Mouse (Mus musculus): ENCODE results near the gene Scyl1. TPM values are rescaled to one million over a fixed set of nuclear protein-coding genes. Genes with fewer than 3 reads are reported as not detected.

Scyl1 gene
- polyA plus RNA-seq, 1 experiment from 2014 or later, result 63.6 TPM

GRCm38 (mm10) chr19:5810103-5810839 lies 39.1 kb upstream of the Scyl1 start:
- H3K4me1 ChIP-seq, result peaks cover 65% of the 10 kb centered on the region
- no peaks in the 10 kb centered on the region for H3K9me3 ChIP-seq
- WGBS, result 25% methylated on average over 11 of the region's 11 CpGs
- peak overlapping the region; percentile 92 for H3K27ac ChIP-seq
- H3K36me3 ChIP-seq, result no peaks in the 10 kb centered on the region
- no peak overlapping the region for H3K4me3 ChIP-seq (replicated peaks)
- no peaks in the 10 kb centered on the region for H3K27me3 ChIP-seq (replicated peaks)
- ATAC-seq (ENCODE audit: insufficient read depth, low FRiP score, low read depth), result peak; percentile 33; the same call in 1 of the 2 replicates
- peak overlapping the region; percentile 26; the same call in 1 of the 2 replicates for H3K4me2 ChIP-seq
- H3K9ac ChIP-seq, result no peak overlapping the region

GRCm38 (mm10) chr19:5809712-5810089 lies 38.5 kb upstream of the Scyl1 start:
- Histone ChIP-seq H3K4me2 (peak overlapping the region; percentile 26; the same call in 1 of the 2 replicates), H3K36me3 (no peaks in the 10 kb centered on the region), H3K4me1 (peaks cover 70% of the 10 kb centered on the region), H3K27ac (peak overlapping the region; percentile 92), H3K4me3 (replicated peaks) (no peak overlapping the region), H3K27me3 (replicated peaks) (no peaks in the 10 kb centered on the region), H3K9me3 (no peaks in the 10 kb centered on the region), H3K9ac (no peak overlapping the region)
- 43% methylated on average over 7 of the region's 7 CpGs for WGBS
- no peak for ATAC-seq (ENCODE audit: insufficient read depth, low FRiP score, low read depth)

- 51% methylated on average over 14 of the region's 14 CpGs for WGBS
- H3K9ac ChIP-seq, result no peak overlapping the region
- H3K4me3 ChIP-seq (replicated peaks), result no peak overlapping the region
- H3K9me3 ChIP-seq, result no peaks in the 10 kb centered on the region
- H3K27me3 ChIP-seq (replicated peaks), result no peaks in the 10 kb centered on the region
- H3K4me1 ChIP-seq, result peaks cover 76% of the 10 kb centered on the region
- H3K27ac ChIP-seq, result peak overlapping the region; percentile 92
- no peak for ATAC-seq (ENCODE audit: insufficient read depth, low FRiP score, low read depth)
- no peaks in the 10 kb centered on the region for H3K36me3 ChIP-seq
- 0 out of 2 replicates have a peak overlapping the region, but pooled peaks have one; percentile 26 for H3K4me2 ChIP-seq
These were observed 37.9 kb upstream of the Scyl1 start for GRCm38 (mm10) chr19:5808955-5809711.

GRCm38 (mm10) chr19:5807740-5808139 lies 36.5 kb upstream of the Scyl1 start:
- H3K27ac ChIP-seq, result peak overlapping the region; percentile 99; the same call in 1 of the 2 replicates
- H3K9ac ChIP-seq, result no peak overlapping the region
- H3K9me3 ChIP-seq, result no peaks in the 10 kb centered on the region
- H3K4me3 ChIP-seq (replicated peaks), result no peak overlapping the region
- ATAC-seq (ENCODE audit: insufficient read depth, low FRiP score, low read depth), result no peak
- 80% methylated on average over 3 of the region's 3 CpGs for WGBS
- no peaks in the 10 kb centered on the region for H3K36me3 ChIP-seq
- no peaks in the 10 kb centered on the region for H3K27me3 ChIP-seq (replicated peaks)
- peaks cover 79% of the 10 kb centered on the region for H3K4me1 ChIP-seq
- H3K4me2 ChIP-seq, result no peak overlapping the region

GRCm38 (mm10) chr19:5806809-5807205 lies 35.6 kb upstream of the Scyl1 start:
- ATAC-seq (ENCODE audit: insufficient read depth, low FRiP score, low read depth), result no peak
- Histone ChIP-seq H3K9ac (no peak overlapping the region), H3K9me3 (no peaks in the 10 kb centered on the region), H3K27ac (peak overlapping the region; percentile 99), H3K4me3 (replicated peaks) (no peak overlapping the region), H3K36me3 (no peaks in the 10 kb centered on the region), H3K4me2 (peak overlapping the region; percentile 24; the same call in 1 of the 2 replicates), H3K4me1 (peaks cover 69% of the 10 kb centered on the region), H3K27me3 (replicated peaks) (no peaks in the 10 kb centered on the region)
- WGBS, result 33% methylated on average over 6 of the region's 6 CpGs

GRCm38 (mm10) chr19:5806051-5806808 lies 35.0 kb upstream of the Scyl1 start:
- no peak for ATAC-seq (ENCODE audit: insufficient read depth, low FRiP score, low read depth)
- H3K4me1 ChIP-seq, result peaks cover 64% of the 10 kb centered on the region

GRCm38 (mm10) chr19:5804371-5804899 lies 33.2 kb upstream of the Scyl1 start:
- no peak overlapping the region for H3K9ac ChIP-seq
- H3K4me1 ChIP-seq, result peaks cover 46% of the 10 kb centered on the region
- H3K27me3 ChIP-seq (replicated peaks), result no peaks in the 10 kb centered on the region
- H3K4me2 ChIP-seq, result peak overlapping the region; percentile 77
- 25% methylated on average over 8 of the region's 8 CpGs for WGBS
- H3K4me3 ChIP-seq (replicated peaks), result no peak overlapping the region
- no peak for ATAC-seq (ENCODE audit: insufficient read depth, low FRiP score, low read depth)
- no peaks in the 10 kb centered on the region for H3K36me3 ChIP-seq
- H3K27ac ChIP-seq, result peak overlapping the region; percentile 99
- no peaks in the 10 kb centered on the region for H3K9me3 ChIP-seq

More at GRCm38 (mm10) chr19:5806051-5806808, 35.0 kb upstream of the Scyl1 start:
- Histone ChIP-seq H3K27ac (peak overlapping the region; percentile 99), H3K4me2 (peak overlapping the region; percentile 24; the same call in 1 of the 2 replicates), H3K27me3 (replicated peaks) (no peaks in the 10 kb centered on the region), H3K4me3 (replicated peaks) (no peak overlapping the region), H3K9ac (no peak overlapping the region), H3K9me3 (no peaks in the 10 kb centered on the region), H3K36me3 (no peaks in the 10 kb centered on the region)
- 6% methylated on average over 8 of the region's 8 CpGs for WGBS

GRCm38 (mm10) chr19:5803881-5804279 lies 32.7 kb upstream of the Scyl1 start:
- no peaks in the 10 kb centered on the region for H3K36me3 ChIP-seq
- peak; percentile 6; the same call in 1 of the 2 replicates for ATAC-seq (ENCODE audit: insufficient read depth, low FRiP score, low read depth)
- no peaks in the 10 kb centered on the region for H3K9me3 ChIP-seq
- peaks cover 42% of the 10 kb centered on the region for H3K4me1 ChIP-seq
- under 1% methylated on average over 16 of the region's 16 CpGs for WGBS
- peak overlapping the region; percentile 77 for H3K4me2 ChIP-seq
- H3K27me3 ChIP-seq (replicated peaks), result no peaks in the 10 kb centered on the region
- peak overlapping the region; percentile 44; the same call in 1 of the 2 replicates for H3K9ac ChIP-seq
- peak overlapping the region; percentile 99 for H3K27ac ChIP-seq
- peak overlapping the region; percentile 29 for H3K4me3 ChIP-seq (replicated peaks)

- no peaks in the 10 kb centered on the region for H3K36me3 ChIP-seq
These were observed 32.0 kb upstream of the Scyl1 start for GRCm38 (mm10) chr19:5803041-5803880.

GRCm38 (mm10) chr19:5802787-5803040 lies 31.5 kb upstream of the Scyl1 start:
- no peaks in the 10 kb centered on the region for H3K9me3 ChIP-seq
- no peaks in the 10 kb centered on the region for H3K36me3 ChIP-seq
- H3K27me3 ChIP-seq (replicated peaks), result no peaks in the 10 kb centered on the region
- peak overlapping the region; percentile 51; the same call in 1 of the 2 replicates for H3K9ac ChIP-seq
- peak overlapping the region; percentile 77 for H3K4me2 ChIP-seq
- WGBS, result 0% methylated on average over 4 of the region's 4 CpGs
- H3K4me3 ChIP-seq (replicated peaks), result peak overlapping the region; percentile 75
- peak overlapping the region; percentile 99 for H3K27ac ChIP-seq
- no peak for ATAC-seq (ENCODE audit: insufficient read depth, low FRiP score, low read depth)
- H3K4me1 ChIP-seq, result peaks cover 34% of the 10 kb centered on the region

More at GRCm38 (mm10) chr19:5803041-5803880, 32.0 kb upstream of the Scyl1 start:
- ATAC-seq (ENCODE audit: insufficient read depth, low FRiP score, low read depth), result peak; percentile 95
- Histone ChIP-seq H3K27me3 (replicated peaks) (no peaks in the 10 kb centered on the region), H3K9me3 (no peaks in the 10 kb centered on the region), H3K9ac (peak overlapping the region; percentile 51), H3K27ac (peak overlapping the region; percentile 99), H3K4me1 (peaks cover 36% of the 10 kb centered on the region), H3K4me3 (replicated peaks) (peak overlapping the region; percentile 75), H3K4me2 (peak overlapping the region; percentile 77)
- WGBS, result under 1% methylated on average over 67 of the region's 67 CpGs
